Mouse (Mus musculus) bone marrow, adult 2 months (tissue): Measurements from ENCODE around the gene Dbndd1.

Experiments used
- CTCF ChIP-seq: fragments of 200-500 bp; IDR thresholded peaks from 2 replicates; pipeline ENCODE4 v1.5.1; 2011; ENCODE audit warnings: low read length, control low read depth; ENCODE audit not compliant: control insufficient read depth, insufficient read depth
- POLR2A ChIP-seq: fragments of 200-500 bp; IDR thresholded peaks from 2 replicates; pipeline ENCODE4 v1.6.1; 2011; ENCODE audit warnings: low read depth, mild to moderate bottlenecking, control low read depth, low read length, borderline replicate concordance; ENCODE audit not compliant: control insufficient read depth

DNA sequence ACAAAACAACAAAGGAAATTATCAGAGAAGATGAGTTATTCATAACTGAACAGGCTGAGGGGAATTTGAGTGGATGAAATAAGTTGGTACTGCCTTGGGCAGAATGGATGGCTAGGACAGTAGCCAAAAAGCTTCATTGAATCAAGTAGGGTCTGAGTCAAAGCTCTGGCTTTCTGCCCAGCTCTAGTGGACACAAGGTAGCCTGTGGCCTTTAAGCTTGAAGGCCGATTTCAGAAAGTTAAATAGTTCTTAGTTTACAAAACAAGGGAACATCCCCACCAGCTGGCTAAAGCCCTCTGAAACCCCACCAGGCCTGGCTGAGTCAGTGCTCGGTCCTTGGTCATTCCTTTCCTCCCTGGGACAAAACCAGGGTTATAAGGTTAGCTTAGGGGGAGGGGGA, 1.3 kb upstream of the Dbndd1 start:
- TF ChIP-seq CTCF, result no peak
- no peak for TF ChIP-seq POLR2A
